Mouse (Mus musculus) heart, embryonic 14.5 days (tissue): Measurements from ENCODE around the gene Mpeg1. TPM values are rescaled to one million over a fixed set of nuclear protein-coding genes. Genes with fewer than 3 reads are reported as not detected.

Experiments
- ATAC-seq: fragments of 200-750 bp; cut with Nextera tagmentation; 2 replicates; pipeline ENCODE4 v1.8.0; 2017; ENCODE audit warnings: low read depth, moderate TSS enrichment; ENCODE audit not compliant: insufficient number of reproducible peaks, insufficient read depth, low FRiP score
- H3K27ac ChIP-seq, 2 experiments: fragments of 200-500 bp in 1 of 2; fragments of 300-500 bp in 1 of 2; sonication (generic) in 1 of 2; replicated peaks in 1 of 2; 2 replicates each; pipeline ENCODE4 v1.5.1; 2012 to 2014; ENCODE audit warnings: low read depth in 2 of 2, low read length in 2 of 2, control low read depth in 1 of 2, mild to moderate bottlenecking in 1 of 2, mixed read lengths in 1 of 2; ENCODE audit not compliant: control insufficient read depth in 1 of 2, insufficient read depth in 1 of 2
- H3K27me3 ChIP-seq: fragments of 300-500 bp; sonication (generic); 2 replicates; pipeline ENCODE4 v1.6.1; 2014; ENCODE audit warnings: mild to moderate bottlenecking, low read length, control low read depth; ENCODE audit not compliant: control insufficient read depth, insufficient read depth
- H3K36me3 ChIP-seq: fragments of 300-500 bp; sonication (generic); 2 replicates; pipeline ENCODE4 v1.6.1; 2014; ENCODE audit warnings: mild to moderate bottlenecking, control low read depth, low read length, mixed read lengths; ENCODE audit not compliant: control insufficient read depth, insufficient read depth
- H3K4me1 ChIP-seq, 2 experiments: fragments of 200-500 bp in 1 of 2; fragments of 300-500 bp in 1 of 2; sonication (generic) in 1 of 2; 2 replicates each; pipeline ENCODE4 v1.6.1; 2012 to 2014; ENCODE audit warnings: low read length in 2 of 2, control low read depth in 1 of 2, mixed read lengths in 1 of 2; ENCODE audit not compliant: control insufficient read depth in 2 of 2, insufficient read depth in 2 of 2
- H3K4me2 ChIP-seq: fragments of 300-500 bp; sonication (generic); 2 replicates; pipeline ENCODE4 v1.6.1; 2014; ENCODE audit warnings: mild to moderate bottlenecking, low read length
- H3K4me3 ChIP-seq, 2 experiments: fragments of 200-500 bp in 1 of 2; fragments of 300-500 bp in 1 of 2; sonication (generic) in 1 of 2; 2 replicates each; pipeline ENCODE4 v1.5.1; 2012 to 2014; ENCODE audit warnings: low read length in 2 of 2, mild to moderate bottlenecking in 2 of 2, control low read depth in 1 of 2, low read depth in 1 of 2, moderate library complexity in 1 of 2; ENCODE audit not compliant: control insufficient read depth in 1 of 2, insufficient read depth in 1 of 2
- H3K9ac ChIP-seq: fragments of 300-500 bp; sonication (generic); 2 replicates; pipeline ENCODE4 v1.6.1; 2014; ENCODE audit warnings: mild to moderate bottlenecking, low read length
- H3K9me3 ChIP-seq: fragments of 300-500 bp; sonication (generic); 2 replicates; pipeline ENCODE4 v1.6.1; 2016; ENCODE audit warnings: low read length, control low read depth; ENCODE audit not compliant: control insufficient read depth
- WGBS: fragments of 180-500 bp; shearing (Covaris S2); extraction: QIAGEN DNeasy Blood & Tissue Kit; methylation state at CpG from one replicate; pipeline ENCODE4 v1.1.7; 2014; 5-methylcytosine and 5-hydroxymethylcytosine counted together
- polyA plus RNA-seq: library from polyadenylated mRNA; unstranded; fragments of >200 nt; fragmentation: Nextera tagmentation; extraction: Ambion mirVana; gene quantifications from 2 replicates; pipeline ENCODE4 v1.2.1, GENCODE M21; 2014

The Mpeg1 gene
- 0.95 and 1.2 TPM in 2 replicates for polyA plus RNA-seq

DNA sequence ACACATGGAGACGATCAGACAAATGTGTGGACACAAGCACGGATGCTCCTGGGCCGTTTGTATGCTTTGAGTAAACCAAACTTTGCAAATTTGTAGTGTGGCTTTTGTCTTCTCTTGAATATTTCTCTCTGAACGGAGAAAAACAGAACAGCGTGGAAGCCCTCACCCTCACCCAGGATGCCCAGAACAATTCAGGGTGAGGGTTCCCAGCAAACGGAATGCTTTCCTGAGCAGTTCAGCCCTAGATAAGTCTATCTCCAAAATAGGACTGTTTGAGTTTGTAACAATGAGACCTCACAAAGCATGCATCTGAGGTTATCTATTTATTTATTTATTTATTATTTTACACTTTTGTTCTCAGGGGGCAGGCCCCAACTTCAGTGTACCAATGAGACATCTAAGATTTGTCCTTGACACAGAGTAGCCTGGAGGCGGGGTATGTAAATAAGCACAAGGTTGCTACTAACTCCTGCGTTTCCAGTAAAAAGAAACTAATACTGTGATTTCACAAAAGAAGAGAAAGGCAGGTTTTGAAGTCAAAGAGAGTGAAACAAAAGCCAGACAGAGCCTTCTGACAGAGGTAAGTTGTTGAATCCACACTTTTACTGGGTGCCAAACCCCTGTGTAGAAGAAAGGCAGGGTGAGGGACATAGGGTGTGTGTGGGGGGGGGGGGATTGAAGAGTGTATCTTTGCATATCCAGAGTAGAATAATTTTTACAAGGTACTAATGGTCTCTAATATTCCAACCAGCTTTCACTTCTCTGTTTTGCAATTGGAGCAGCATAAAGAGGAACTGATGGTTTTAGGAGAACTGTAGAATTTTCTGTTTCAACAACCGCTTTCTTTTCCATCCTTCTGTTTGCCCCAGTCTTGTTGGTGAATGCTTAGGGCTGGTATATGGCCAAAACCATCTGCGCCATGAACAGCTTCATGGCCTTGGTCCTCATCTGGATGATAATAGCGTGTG is at the start of gene Mpeg1:
Gene Mpeg1, plus strand, starts transcription at position 498 of the 968 bp plus-strand sequence.
- Histone ChIP-seq H3K27ac (no peak within 1 kb of the TSS), H3K4me1 (peaks cover 6 to 11% of the 10 kb centered on the region in 2 experiments; a peak in 3 of 4 replicates), H3K4me2 (no peak within 1 kb of the TSS), H3K9me3 (no peaks in the 10 kb centered on the region), H3K36me3 (no peaks in the 10 kb centered on the region), H3K4me3 (no peak within 1 kb of the TSS), H3K9ac (no peak within 1 kb of the TSS), H3K27me3 (no peaks in the 10 kb centered on the region)
- ATAC-seq = no peak
- 79% methylated on average over 11 of the region's 11 CpGs for WGBS

DNA sequence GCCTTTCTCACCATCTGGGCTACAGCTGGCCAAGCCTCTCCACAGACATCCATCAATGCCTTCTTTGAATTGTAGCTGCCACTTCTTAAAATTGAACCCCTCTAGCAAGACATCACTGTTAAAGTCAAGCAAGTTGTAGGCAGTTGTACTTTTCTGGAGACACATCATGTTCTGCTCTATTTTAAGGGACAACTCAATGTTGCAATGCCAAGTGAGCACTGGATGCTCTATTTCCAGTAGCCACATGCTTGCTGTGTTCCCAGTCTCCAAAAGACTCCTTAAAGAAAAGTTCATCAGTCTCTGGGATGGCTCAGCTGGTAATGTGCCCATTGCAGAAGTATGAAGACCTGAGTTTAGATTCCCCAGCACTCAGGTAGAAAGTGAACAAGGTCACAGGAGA is 46.8 kb upstream of the Mpeg1 start:
- H3K9ac ChIP-seq = no peak overlapping the region
- ATAC-seq = no peak
- no peak overlapping the region for H3K27ac ChIP-seq
- no peaks in the 10 kb centered on the region for H3K9me3 ChIP-seq
- H3K27me3 ChIP-seq = no peaks in the 10 kb centered on the region
- no peak overlapping the region for H3K4me3 ChIP-seq
- H3K36me3 ChIP-seq = no peaks in the 10 kb centered on the region
- H3K4me1 ChIP-seq = no peaks in the 10 kb centered on the region
- no peak overlapping the region for H3K4me2 ChIP-seq

GRCm38 (mm10) chr19:12417361-12417760 is 43.2 kb upstream of the Mpeg1 start, which contains the start of gene Olfr1441:
Olfr1441 (plus strand) TSS chr19:12417433.
- ATAC-seq = no peak
- Histone ChIP-seq H3K9me3 (no peaks in the 10 kb centered on the region), H3K4me2 (no peak within 1 kb of the TSS), H3K27me3 (no peaks in the 10 kb centered on the region), H3K27ac (no peak within 1 kb of the TSS), H3K9ac (no peak within 1 kb of the TSS), H3K36me3 (no peaks in the 10 kb centered on the region), H3K4me1 (no peaks in the 10 kb centered on the region), H3K4me3 (no peak within 1 kb of the TSS)

DNA sequence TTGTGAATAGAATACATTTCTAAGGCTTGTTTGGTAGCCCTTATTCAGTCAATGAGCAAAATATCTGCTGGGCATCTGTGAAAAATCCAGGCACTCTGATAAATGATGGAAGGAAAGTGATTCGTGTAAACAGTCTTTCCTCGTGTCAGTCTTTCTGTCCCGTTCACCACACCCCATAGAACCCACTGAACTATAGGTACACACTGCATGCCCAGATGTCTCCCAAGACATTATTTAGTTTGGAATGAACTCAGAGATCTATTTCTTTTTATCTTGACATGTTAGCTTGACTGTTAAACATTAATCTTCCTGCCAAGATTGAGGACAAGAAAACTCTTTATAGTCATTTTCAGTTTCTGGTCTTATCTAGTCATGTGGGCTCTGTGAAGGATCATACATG is 42.3 kb upstream of the Mpeg1 start:
- no peak for ATAC-seq
- Histone ChIP-seq H3K27ac (no peak overlapping the region), H3K4me1 (no peaks in the 10 kb centered on the region), H3K27me3 (no peaks in the 10 kb centered on the region), H3K4me3 (no peak overlapping the region), H3K9me3 (no peaks in the 10 kb centered on the region), H3K4me2 (no peak overlapping the region), H3K36me3 (no peaks in the 10 kb centered on the region), H3K9ac (no peak overlapping the region)
- WGBS = 69% methylated on average over 3 of the region's 3 CpGs

- Histone ChIP-seq H3K4me1 (no peaks in the 10 kb centered on the region), H3K36me3 (no peaks in the 10 kb centered on the region), H3K27ac (no peak overlapping the region), H3K4me2 (no peak overlapping the region), H3K27me3 (no peaks in the 10 kb centered on the region), H3K9ac (no peak overlapping the region), H3K4me3 (no peak overlapping the region), H3K9me3 (no peaks in the 10 kb centered on the region)
- WGBS = 74% methylated on average over 6 of the region's 6 CpGs
- ATAC-seq = no peak
These were observed 40.0 kb upstream of the Mpeg1 start for GRCm38 (mm10) chr19:12420555-12420954.

- Histone ChIP-seq H3K27me3 (no peaks in the 10 kb centered on the region), H3K4me2 (no peak overlapping the region), H3K36me3 (no peaks in the 10 kb centered on the region), H3K4me1 (no peaks in the 10 kb centered on the region), H3K9me3 (no peaks in the 10 kb centered on the region), H3K9ac (no peak overlapping the region), H3K27ac (no peak overlapping the region), H3K4me3 (no peak overlapping the region)
- 71% methylated on average over 1 of the region's 1 CpGs for WGBS
- ATAC-seq = no peak
These were observed 38.9 kb upstream of the Mpeg1 start for GRCm38 (mm10) chr19:12421680-12422079.

DNA sequence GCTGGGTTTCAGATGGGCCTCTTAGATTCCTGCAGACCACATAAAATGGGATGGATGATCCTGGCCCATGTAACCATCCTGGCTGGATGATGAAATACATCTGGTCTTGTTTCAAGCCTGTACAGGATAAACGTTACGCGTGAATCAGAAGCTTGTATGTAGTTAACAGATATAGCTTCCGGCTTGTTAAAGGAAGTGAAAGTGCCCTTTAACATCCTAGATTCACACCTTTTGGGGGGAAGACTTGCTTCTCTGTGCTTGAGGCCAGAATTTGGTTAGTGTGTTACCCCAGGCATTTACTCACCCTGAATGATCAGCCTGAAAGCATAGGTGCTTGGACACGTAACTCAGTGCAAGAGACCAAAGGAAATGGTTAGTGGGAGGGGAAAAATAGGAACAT is 33.5 kb upstream of the Mpeg1 start:
- Histone ChIP-seq H3K36me3 (no peaks in the 10 kb centered on the region), H3K4me1 (no peaks in the 10 kb centered on the region), H3K27ac (no peak overlapping the region), H3K9ac (no peak overlapping the region), H3K4me3 (no peak overlapping the region), H3K4me2 (no peak overlapping the region), H3K9me3 (no peaks in the 10 kb centered on the region), H3K27me3 (no peaks in the 10 kb centered on the region)
- no peak for ATAC-seq
- 79% methylated on average over 5 of the region's 5 CpGs for WGBS
